Mouse (Mus musculus) myocyte (in vitro differentiated cells): ENCODE measurements around the gene Hist1h2ai.
"Not testable (repeated sequence)": the region's sequence is repeated elsewhere in the genome, so short reads cannot be mapped to it uniquely, and the experiment has no call there.

Experiments
- CEBPB ChIP-seq: IDR thresholded peaks from 2 replicates; pipeline ENCODE4 v1.6.1; 2011; ENCODE audit warnings: mild to moderate bottlenecking, moderate library complexity; ENCODE audit not compliant: poor library complexity, insufficient read depth, severe bottlenecking
- E2F4 ChIP-seq: IDR thresholded peaks from one replicate; pipeline ENCODE4 v1.6.1; 2011; ENCODE audit warnings: mild to moderate bottlenecking, control low read depth, moderate library complexity; ENCODE audit not compliant: insufficient read depth
- MAX ChIP-seq: IDR thresholded peaks from one replicate; pipeline ENCODE4 v1.6.1; 2011; ENCODE audit warnings: low read depth, mild to moderate bottlenecking, control low read depth
- MYOD1 ChIP-seq, 3 experiments: IDR thresholded peaks; one replicate each; pipeline ENCODE4 v1.6.1; 2011; ENCODE audit warnings: control low read depth in 2 of 3, low read depth in 2 of 3, mild to moderate bottlenecking in 2 of 3, moderate library complexity in 1 of 3; ENCODE audit not compliant: insufficient read length in 2 of 3, control insufficient read depth in 1 of 3
- MYOG ChIP-seq, 3 experiments: IDR thresholded peaks; one replicate each; pipeline ENCODE4 v1.6.1; 2011; ENCODE audit warnings: control low read depth in 2 of 3, low read depth in 2 of 3, mild to moderate bottlenecking in 2 of 3; ENCODE audit not compliant: insufficient read length in 2 of 3, control insufficient read depth in 1 of 3, insufficient read depth in 1 of 3
- POLR2A ChIP-seq: IDR thresholded peaks from one replicate; pipeline ENCODE4 v1.6.1; 2011; ENCODE audit warnings: low read depth, mild to moderate bottlenecking, control low read depth, moderate library complexity; ENCODE audit not compliant: insufficient read length
- POLR2AphosphoS2 ChIP-seq: IDR thresholded peaks from one replicate; pipeline ENCODE4 v1.6.1; 2011; ENCODE audit warnings: low read depth, control low read depth; ENCODE audit not compliant: insufficient read length
- REST ChIP-seq: IDR thresholded peaks from one replicate; pipeline ENCODE4 v1.6.1; 2011; ENCODE audit warnings: mild to moderate bottlenecking, control low read depth, moderate library complexity; ENCODE audit not compliant: insufficient read depth, insufficient read length
- SRF ChIP-seq: IDR thresholded peaks from one replicate; pipeline ENCODE4 v1.6.1; 2011; ENCODE audit warnings: low read depth; ENCODE audit not compliant: control insufficient read depth, insufficient read length
- TCF12 ChIP-seq: IDR thresholded peaks from one replicate; pipeline ENCODE4 v1.6.1; 2011; ENCODE audit warnings: mild to moderate bottlenecking, control low read depth; ENCODE audit not compliant: poor library complexity, insufficient read depth, severe bottlenecking
- TCF3 ChIP-seq: IDR thresholded peaks from one replicate; pipeline ENCODE4 v1.6.1; 2011; ENCODE audit warnings: low read depth, control low read depth; ENCODE audit not compliant: insufficient read length
- USF1 ChIP-seq: IDR thresholded peaks from one replicate; pipeline ENCODE4 v1.6.1; 2011; ENCODE audit warnings: low read depth, mild to moderate bottlenecking, control low read depth, moderate library complexity

DNA sequence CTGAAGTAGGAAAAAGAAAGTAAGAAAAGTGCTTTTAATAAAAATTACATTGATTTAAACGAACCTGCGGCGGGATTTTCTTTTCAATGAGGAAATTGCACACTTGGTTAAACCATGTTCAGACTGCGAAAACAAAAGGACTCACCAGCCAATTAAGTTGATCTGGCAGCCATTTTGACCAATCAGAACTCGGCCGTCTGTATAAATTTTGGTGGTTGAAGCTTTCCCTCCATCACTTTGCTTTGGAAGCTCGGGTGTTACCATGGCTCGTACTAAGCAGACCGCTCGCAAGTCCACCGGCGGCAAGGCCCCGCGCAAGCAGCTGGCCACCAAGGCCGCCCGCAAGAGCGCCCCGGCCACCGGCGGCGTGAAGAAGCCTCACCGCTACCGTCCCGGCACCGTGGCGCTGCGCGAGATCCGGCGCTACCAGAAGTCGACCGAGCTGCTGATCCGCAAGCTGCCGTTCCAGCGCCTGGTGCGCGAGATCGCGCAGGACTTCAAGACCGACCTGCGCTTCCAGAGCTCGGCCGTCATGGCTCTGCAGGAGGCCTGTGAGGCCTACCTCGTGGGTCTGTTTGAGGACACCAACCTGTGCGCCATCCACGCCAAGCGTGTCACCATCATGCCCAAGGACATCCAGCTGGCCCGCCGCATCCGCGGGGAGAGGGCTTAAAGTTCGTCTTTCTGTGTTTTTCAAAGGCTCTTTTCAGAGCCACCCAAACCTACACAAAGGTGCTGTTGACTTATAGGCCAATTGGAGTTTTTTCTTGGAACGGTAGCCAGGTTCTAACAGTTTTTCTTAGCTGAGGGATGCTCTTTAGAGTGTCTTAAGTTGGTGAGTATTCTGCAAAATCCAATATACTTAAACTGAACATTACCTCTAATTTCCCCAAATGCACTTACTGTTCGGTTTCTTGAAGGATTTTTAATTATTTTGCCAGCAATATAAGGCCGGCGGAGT lies 1.5 kb downstream of the Hist1h2ai start, which contains the start of gene Hist1h3h:
- not testable (repeated sequence) for TF ChIP-seq USF1; TCF12; REST; MAX; MYOD1 (IDR thresholded peaks at IDR 0.05; ENCODE audit: control insufficient read depth in 1 of 3, insufficient read length in 2 of 3, low read depth in 2 of 3); TCF3; CEBPB; E2F4; SRF; MYOG (IDR thresholded peaks at IDR 0.05; ENCODE audit: control insufficient read depth in 1 of 3, insufficient read depth in 1 of 3, insufficient read length in 2 of 3, low read depth in 2 of 3)
- TF ChIP-seq POLR2A (peak; percentile 79), POLR2AphosphoS2 (peak; percentile 89)
